Mouse (Mus musculus): ENCODE data around the gene Adam3. TPM values are rescaled to one million over a fixed set of nuclear protein-coding genes. Genes with fewer than 3 reads are reported as not detected.

Adam3 gene
- not detected for total RNA-seq (2021)
- long read RNA-seq, experiment 1: 0 reads
- long read RNA-seq, experiment 2: 0 reads

GRCm38 (mm10) chr8:24725630-24726029, at the start of gene Adam3:
TSS of gene Adam3 (minus strand) at chr8:24725852.
- DNase-seq (ENCODE audit: low spot score): no peak

GRCm38 (mm10) chr8:24724886-24725626, 596 bp downstream of the Adam3 start:
- no peak for DNase-seq (ENCODE audit: low spot score)

Other genes starting within 250 kb of the Adam3 start
- not detected for gene Adam5, start 98.5 kb upstream of the Adam3 start, total RNA-seq (2021)